Comparison of ENCODE assay signal across 8 mouse cellular contexts in genomic region chr11:43516344-43517021, GRCm38 (mm10). TPM values are rescaled to one million over a fixed set of nuclear protein-coding genes. Genes with fewer than 3 reads are reported as not detected.
DNase-seq lines count a peak whose midpoint lies in the region; ATAC-seq lines count a peak whose summit lies in the region.

No protein-coding gene starts in this region.

- H3K36me3 ChIP-seq in hindbrain, embryonic 10.5 days: no peaks in the 10 kb centered on the region
- H3K36me3 ChIP-seq in hindbrain, embryonic 14.5 days (replicated peaks; ENCODE audit: control insufficient read depth, insufficient read depth): no peaks in the 10 kb centered on the region
- no peaks in the 10 kb centered on the region for H3K36me3 ChIP-seq in kidney, embryonic 15.5 days

- peak; percentile 66 for DNase-seq in hindbrain, embryonic 10.5 days (ENCODE audit: low spot score)
- no peak for DNase-seq in hindbrain, embryonic 14.5 days (ENCODE audit: low spot score)
- peak; percentile 81 for DNase-seq in R1 (ENCODE audit: low read depth, low spot score)
- peak; percentile 37 for DNase-seq in embryo, embryonic 11.5 days (ENCODE audit: low read depth, low spot score)
- DNase-seq in lung, postnatal 4 days: peak; percentile 56 to 60
- DNase-seq in thymus, postnatal 14 days: peak; percentile 58
- DNase-seq in layer of hippocampus, adult 9-10 months (ENCODE audit: low spot score): no peak

- H3K4me3 ChIP-seq in hindbrain, embryonic 10.5 days: no peak overlapping the region
- H3K4me3 ChIP-seq in hindbrain, embryonic 14.5 days (replicated peaks; ENCODE audit: low read length): no peak overlapping the region
- H3K4me3 ChIP-seq in kidney, embryonic 15.5 days (replicated peaks): no peak overlapping the region

- H3K4me2 ChIP-seq in hindbrain, embryonic 14.5 days (replicated peaks): no peak overlapping the region
- no peak overlapping the region for H3K4me2 ChIP-seq in kidney, embryonic 15.5 days

- no peaks in the 10 kb centered on the region for H3K27me3 ChIP-seq in hindbrain, embryonic 10.5 days (ENCODE audit: insufficient read depth, poor library complexity, severe bottlenecking)
- H3K27me3 ChIP-seq in hindbrain, embryonic 14.5 days (ENCODE audit: control insufficient read depth, insufficient read depth, low read length): no peaks in the 10 kb centered on the region
- H3K27me3 ChIP-seq in kidney, embryonic 15.5 days: no peaks in the 10 kb centered on the region

- 40% methylated on average over 8 of the region's 8 CpGs for WGBS in hindbrain, embryonic 10.5 days
- 44% methylated on average over 8 of the region's 8 CpGs for WGBS in hindbrain, embryonic 14.5 days
- 37% methylated on average over 8 of the region's 8 CpGs for WGBS in kidney, embryonic 15.5 days

- H3K4me1 ChIP-seq in hindbrain, embryonic 10.5 days (replicated peaks): peaks cover 13% of the 10 kb centered on the region
- H3K4me1 ChIP-seq in hindbrain, embryonic 14.5 days (replicated peaks; ENCODE audit: control insufficient read depth, insufficient read depth, low read length): no peaks in the 10 kb centered on the region
- 0 out of 2 replicates have a peak, but pooled peaks cover 3% of the 10 kb centered on the region for H3K4me1 ChIP-seq in kidney, embryonic 15.5 days

- ATAC-seq in hindbrain, embryonic 14.5 days (ENCODE audit: low FRiP score): no peak; the same call in 1 of the 2 replicates
- peak; percentile 76 for ATAC-seq in kidney, embryonic 15.5 days (replicated peaks; ENCODE audit: low FRiP score)

- H3K9me3 ChIP-seq in hindbrain, embryonic 10.5 days: no peaks in the 10 kb centered on the region
- H3K9me3 ChIP-seq in hindbrain, embryonic 14.5 days (ENCODE audit: control insufficient read depth, low read length): no peaks in the 10 kb centered on the region
- H3K9me3 ChIP-seq in kidney, embryonic 15.5 days (replicated peaks): no peaks in the 10 kb centered on the region

- no peak overlapping the region for H3K9ac ChIP-seq in hindbrain, embryonic 14.5 days
- no peak overlapping the region for H3K9ac ChIP-seq in kidney, embryonic 15.5 days

- H3K27ac ChIP-seq in hindbrain, embryonic 10.5 days: peak overlapping the region; percentile 56; the same call in 1 of the 2 replicates
- H3K27ac ChIP-seq in hindbrain, embryonic 14.5 days: no peak overlapping the region
- no peak overlapping the region for H3K27ac ChIP-seq in kidney, embryonic 15.5 days

RNA-seq across cellular contexts. Expression of gene Ccnjl, which starts 12.1 kb away (rescaled TPM):
- polyA plus RNA-seq in hindbrain, embryonic 10.5 days (2016; fragmentation: Nextera tagmentation; extraction: Ambion mirVana): 37.4 and 45.5 TPM in 2 replicates
- 10.9 and 11.9 TPM in 2 replicates for polyA plus RNA-seq in hindbrain, embryonic 14.5 days (2014; fragmentation: Nextera tagmentation; extraction: Ambion mirVana)
- 27.0 and 29.2 TPM in 2 replicates for polyA plus RNA-seq in kidney, embryonic 15.5 days (2015; fragmentation: Nextera tagmentation; extraction: Ambion mirVana)

RNA-seq across cellular contexts. Expression of gene C1qtnf2, which starts 42.4 kb away (rescaled TPM):
- 1.1 and 1.3 TPM in 2 replicates for polyA plus RNA-seq in hindbrain, embryonic 10.5 days (2016; fragmentation: Nextera tagmentation; extraction: Ambion mirVana)
- 11.8 and 13.5 TPM in 2 replicates for polyA plus RNA-seq in hindbrain, embryonic 14.5 days (2014; fragmentation: Nextera tagmentation; extraction: Ambion mirVana)
- polyA plus RNA-seq in kidney, embryonic 15.5 days (2015; fragmentation: Nextera tagmentation; extraction: Ambion mirVana): 14.9 and 19.8 TPM in 2 replicates

Comparison
In these comparisons a context has a peak if more than half of its experiments do, and no peak if none do; other contexts are left out.
1. DNase-seq: peak in hindbrain, embryonic 10.5 days (single experiment), R1 (single experiment), embryo, embryonic 11.5 days (single experiment), lung, postnatal 4 days (2 of 2) and thymus, postnatal 14 days (single experiment); none in hindbrain, embryonic 14.5 days (single experiment) and layer of hippocampus, adult 9-10 months (single experiment).